In genomic region chr9:121786359-121786758, GRCm38 (mm10) we compare ENCODE assay signal across 20 mouse cellular contexts. TPM values are rescaled to one million over a fixed set of nuclear protein-coding genes. Genes with fewer than 3 reads are reported as not detected.
"Had no signal": no experiment of that assay in that cellular context is flagged by ENCODE, and none has a peak within 500 bp of the region (broad histone marks: within the 10 kb centered on the region; RNA-seq: fewer than 3 reads in every experiment).

No protein-coding gene starts in this region.

- H3K9me3 ChIP-seq: midbrain, embryonic 10.5 days; midbrain, embryonic 12.5 days; midbrain, embryonic 15.5 days; neural tube, embryonic 13.5 days; neural tube, embryonic 15.5 days; stomach, embryonic 15.5 days had no signal

- H3K4me3 ChIP-seq: midbrain, embryonic 10.5 days; midbrain, embryonic 12.5 days; midbrain, embryonic 15.5 days; neural tube, embryonic 13.5 days; neural tube, embryonic 15.5 days; stomach, embryonic 15.5 days had no signal

- DNase-seq: lung, adult 18-20 months; lung, embryonic 14.5 days; lung, postnatal 10 days; lung, postnatal 4 days; right cerebral cortex, postnatal 14 days; thymus, adult 2 months; thymus, postnatal 25 days; thymus, postnatal 4 days had no signal

- ATAC-seq: midbrain, embryonic 15.5 days had no signal

- H3K36me3 ChIP-seq: midbrain, embryonic 10.5 days; midbrain, embryonic 12.5 days; midbrain, embryonic 15.5 days; neural tube, embryonic 13.5 days; neural tube, embryonic 15.5 days; stomach, embryonic 15.5 days had no signal

- H3K27ac ChIP-seq: midbrain, embryonic 10.5 days; midbrain, embryonic 12.5 days; midbrain, embryonic 15.5 days; neural tube, embryonic 13.5 days; neural tube, embryonic 15.5 days; stomach, embryonic 15.5 days; stomach, postnatal 0 days had no signal

- H3K9ac ChIP-seq: lung, embryonic 14.5 days; midbrain, embryonic 12.5 days; midbrain, embryonic 15.5 days; neural tube, embryonic 13.5 days; neural tube, embryonic 15.5 days; stomach, embryonic 15.5 days had no signal

- H3K4me2 ChIP-seq: lung, embryonic 14.5 days; midbrain, embryonic 12.5 days; midbrain, embryonic 15.5 days; neural tube, embryonic 13.5 days; neural tube, embryonic 15.5 days; stomach, embryonic 15.5 days had no signal

- H3K4me1 ChIP-seq: midbrain, embryonic 12.5 days; midbrain, embryonic 15.5 days; neural tube, embryonic 15.5 days had no signal

- H3K27me3 ChIP-seq: midbrain, embryonic 15.5 days; neural tube, embryonic 15.5 days; stomach, embryonic 15.5 days had no signal

RNA-seq across cellular contexts. Expression of gene Hhatl, which starts 5.9 kb away (rescaled TPM):
- total RNA-seq: megakaryocyte, adult 5-6 weeks; megakaryocyte-erythroid progenitor cell, adult 5-6 weeks; monocyte, adult 5-6 weeks had no signal
- polyA plus RNA-seq: midbrain, embryonic 10.5 days; midbrain, embryonic 12.5 days had no signal

RNA-seq across cellular contexts. Expression of gene Klhl40, which starts 9.0 kb away (rescaled TPM):
- total RNA-seq: megakaryocyte, adult 5-6 weeks; megakaryocyte-erythroid progenitor cell, adult 5-6 weeks; monocyte, adult 5-6 weeks had no signal
- polyA plus RNA-seq: spleen, adult 2 months had no signal

RNA-seq across cellular contexts. Expression of gene Zfp651, which starts 27.2 kb away (rescaled TPM):
- total RNA-seq: megakaryocyte, adult 5-6 weeks; megakaryocyte-erythroid progenitor cell, adult 5-6 weeks; monocyte, adult 5-6 weeks had no signal

RNA-seq across cellular contexts. Expression of gene Ccdc13, which starts 52.9 kb away (rescaled TPM):
- total RNA-seq: megakaryocyte, adult 5-6 weeks; megakaryocyte-erythroid progenitor cell, adult 5-6 weeks; monocyte, adult 5-6 weeks had no signal
- polyA plus RNA-seq: liver, embryonic 16.5 days; spleen, adult 2 months had no signal
